Mouse (Mus musculus) liver, embryonic 14 days (tissue): ENCODE data around the gene Ncstn. TPM values are rescaled to one million over a fixed set of nuclear protein-coding genes. Genes with fewer than 3 reads are reported as not detected.

Experiments
- polyA plus RNA-seq: library from polyadenylated mRNA; depleted of rRNA; stranded (reverse); fragments of >200 nt; gene quantifications from 2 replicates; pipeline ENCODE4 v1.2.3, GENCODE M21; 2012; rRNA removed

Ncstn gene
- 20.5 and 24.1 TPM in 2 replicates for polyA plus RNA-seq

DNA sequence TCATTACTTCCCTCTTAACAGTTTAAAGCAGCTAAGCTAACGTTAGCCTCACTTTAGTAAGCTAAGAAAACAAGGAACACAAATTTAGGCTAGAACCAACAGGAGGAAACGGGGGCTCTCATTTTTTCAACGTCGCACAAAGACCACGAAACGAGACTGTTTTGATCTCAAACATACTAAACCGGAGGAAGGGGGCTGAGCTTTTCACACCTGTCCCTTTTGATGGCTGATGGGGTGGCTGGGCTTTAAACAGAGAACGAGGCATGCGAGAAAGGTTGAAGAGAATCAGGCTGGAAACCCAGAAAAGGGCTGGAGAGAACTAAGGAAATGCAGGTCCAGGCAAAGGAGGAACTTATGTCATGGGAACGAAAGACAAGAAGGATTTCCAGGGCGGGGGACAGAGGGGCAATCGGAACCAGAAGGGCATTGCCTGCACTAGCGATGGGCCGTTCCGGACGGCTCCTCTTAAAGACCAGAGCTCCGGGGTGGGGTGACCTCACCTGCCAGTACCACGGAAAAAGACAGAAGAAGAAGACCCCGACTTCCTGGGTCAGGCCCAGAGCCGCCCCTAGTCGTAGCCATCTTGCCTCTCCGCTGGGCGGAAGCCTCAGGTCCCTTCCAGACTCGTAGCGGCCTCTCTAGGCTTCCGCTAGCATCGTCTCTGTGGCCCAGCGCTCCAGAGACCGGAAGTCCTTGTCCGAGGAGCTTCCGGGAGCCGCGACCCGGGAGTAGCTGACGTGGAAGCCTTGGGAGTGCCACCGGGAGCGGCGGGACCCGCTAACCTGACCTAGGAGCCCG is at the start of gene Ncstn, which contains the start of gene Copa:
Ncstn (minus strand) TSS at position 695 of the 798 bp plus-strand sequence.
Copa (plus strand) TSS at position 429 of the 798 bp plus-strand sequence.

GRCm38 (mm10) chr1:172126376-172127347 is 44.1 kb upstream of the Ncstn start, which contains the start of gene Pex19:
Pex19 (plus strand) TSS chr1:172126755.

GRCm38 (mm10) chr1:172057491-172057921 is 25.1 kb downstream of the Ncstn start, which contains the start of gene Nhlh1:
Nhlh1 (minus strand) TSS chr1:172057573.

DNA sequence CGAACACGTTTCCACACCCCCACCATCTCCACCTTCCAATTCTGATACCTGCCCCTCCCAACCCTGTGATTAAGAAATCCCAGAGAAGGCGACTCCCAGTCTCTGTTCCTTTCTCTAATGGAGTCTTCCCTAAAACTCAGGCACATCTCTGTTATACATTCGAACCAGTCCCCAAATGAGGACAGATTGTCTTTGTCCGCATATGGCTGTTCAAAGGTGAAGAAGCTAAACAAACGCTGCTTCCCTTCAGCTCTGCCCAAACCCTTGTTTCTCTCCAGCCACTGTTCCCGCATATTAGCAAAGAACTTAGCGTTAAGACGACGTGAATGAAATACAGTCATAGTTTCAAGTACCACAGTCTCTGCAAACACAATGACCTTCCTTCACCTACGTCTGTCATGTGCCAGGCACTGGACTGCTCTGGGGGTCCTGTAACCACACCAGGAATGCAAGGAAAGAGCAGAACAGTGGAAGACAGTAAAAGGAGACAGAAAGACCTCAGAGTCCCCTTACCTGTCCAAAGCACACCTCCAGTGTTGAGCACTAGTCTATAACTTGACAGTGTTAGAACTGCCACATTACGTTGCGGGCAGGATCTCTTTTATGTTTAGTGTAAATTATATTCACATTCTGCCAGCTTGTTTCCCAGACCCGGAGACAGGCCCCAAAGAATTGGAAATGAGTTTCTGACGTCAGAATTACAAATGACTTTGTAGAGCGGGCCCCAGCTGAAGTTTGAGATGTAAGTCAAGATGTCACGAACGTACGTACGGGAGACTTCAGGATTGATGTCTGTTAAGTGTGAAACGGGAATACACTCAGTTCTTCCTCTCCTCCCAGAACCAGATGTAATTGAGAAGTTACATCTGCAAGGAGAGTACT is 54.0 kb downstream of the Ncstn start, which contains the start of gene Vangl2:
Vangl2 (minus strand) TSS at position 51 of the 882 bp plus-strand sequence.

Other genes with a start within 250 kb of the Ncstn start
- gene Cd84, start 243.1 kb downstream of the Ncstn start, polyA plus RNA-seq, result 3.2 and 4.5 TPM in 2 replicates
- 0.25 and 0.30 TPM in 2 replicates for gene Gm10521, start 187.1 kb downstream of the Ncstn start, polyA plus RNA-seq
- gene Slamf6, start 165.3 kb downstream of the Ncstn start, polyA plus RNA-seq, result 0.19 and 0.33 TPM in 2 replicates
- 0.68 and 0.74 TPM in 2 replicates for gene Vangl2, start 54.4 kb downstream of the Ncstn start, polyA plus RNA-seq
- not detected in 2 replicates for gene Nhlh1, start 25.2 kb downstream of the Ncstn start, polyA plus RNA-seq
- 31.2 and 31.6 TPM in 2 replicates for gene Copa, start 266 bp downstream of the Ncstn start, polyA plus RNA-seq
- 18.3 and 20.3 TPM in 2 replicates for gene Pex19, start 44.0 kb upstream of the Ncstn start, polyA plus RNA-seq
- gene Dcaf8, start 65.3 kb upstream of the Ncstn start, polyA plus RNA-seq, result 34.0 and 37.0 TPM in 2 replicates
- 11.8 and 12.0 TPM in 2 replicates for gene Pea15a, start 124.0 kb upstream of the Ncstn start, polyA plus RNA-seq
- 0.18 and 0.85 TPM in 2 replicates for gene Casq1, start 137.1 kb upstream of the Ncstn start, polyA plus RNA-seq
- 0.01 TPM in 2 replicates for gene Atp1a4, start 175.6 kb upstream of the Ncstn start, polyA plus RNA-seq
- 13.8 and 14.8 TPM in 2 replicates for gene Igsf8, start 178.8 kb upstream of the Ncstn start, polyA plus RNA-seq
- 0.08 and 0.28 TPM in 2 replicates for gene Atp1a2, start 215.3 kb upstream of the Ncstn start, polyA plus RNA-seq
- gene Kcnj9, start 246.5 kb upstream of the Ncstn start, polyA plus RNA-seq, result 0.03 and 0.05 TPM in 2 replicates